Mouse (Mus musculus): Measurements from ENCODE around the gene Chid1.

Gene Chid1

DNA sequence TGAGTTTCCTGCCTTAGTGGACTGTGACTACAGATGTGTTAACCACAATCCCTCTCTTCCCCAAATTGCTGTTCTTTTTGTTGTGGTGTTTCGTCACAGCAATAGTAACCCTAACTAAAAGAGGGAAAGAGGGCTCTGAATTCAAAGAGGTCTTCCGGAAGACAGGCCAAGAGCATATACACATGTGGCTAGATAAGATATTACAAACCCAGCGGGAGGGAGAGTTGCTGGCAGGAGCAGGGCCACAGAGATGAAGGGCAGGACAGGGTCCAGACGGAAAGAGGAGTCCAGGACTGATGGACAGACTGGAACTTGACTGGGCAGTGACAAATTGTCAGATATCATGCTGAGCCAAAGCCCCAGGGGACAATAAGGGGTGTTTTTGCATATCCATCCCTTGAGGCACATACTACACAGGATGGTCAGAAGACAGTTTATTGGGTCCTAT is 18.7 kb upstream of the Chid1 start:
- DNase-seq, result no peak

GRCm38 (mm10) chr7:141550464-141550863 is 10.8 kb upstream of the Chid1 start:
- DNase-seq, result no peak

DNA sequence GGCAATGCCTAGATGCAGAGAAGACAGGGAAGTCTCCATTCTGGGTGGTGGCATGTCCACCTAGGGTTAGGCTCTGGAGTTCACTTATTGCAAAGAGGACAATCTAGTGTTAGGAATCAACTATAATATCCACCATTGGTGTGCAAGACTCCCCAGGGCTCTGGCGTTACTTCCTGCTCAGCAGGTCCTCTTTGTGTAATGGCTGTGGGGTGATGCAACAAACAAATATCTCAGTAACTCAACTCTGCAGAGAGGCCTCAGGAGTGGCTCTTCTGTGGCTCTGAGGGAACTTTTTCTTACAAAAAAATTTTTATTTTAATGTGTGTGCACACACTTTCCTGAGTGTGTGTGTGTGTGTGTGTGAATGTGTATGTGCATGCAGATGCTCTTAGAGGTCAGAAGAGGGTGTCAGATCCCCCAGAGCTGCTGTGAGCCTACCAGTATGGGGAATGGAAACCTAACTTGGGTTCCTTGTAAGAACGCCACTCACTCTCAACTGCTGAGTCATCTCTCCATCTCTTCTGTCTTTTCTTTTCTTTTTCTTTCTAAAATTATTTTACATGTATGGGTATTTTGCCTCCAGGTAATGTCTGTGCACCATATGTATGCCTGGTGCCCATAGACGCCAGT is 9.9 kb upstream of the Chid1 start:
- no peak for DNase-seq

DNA sequence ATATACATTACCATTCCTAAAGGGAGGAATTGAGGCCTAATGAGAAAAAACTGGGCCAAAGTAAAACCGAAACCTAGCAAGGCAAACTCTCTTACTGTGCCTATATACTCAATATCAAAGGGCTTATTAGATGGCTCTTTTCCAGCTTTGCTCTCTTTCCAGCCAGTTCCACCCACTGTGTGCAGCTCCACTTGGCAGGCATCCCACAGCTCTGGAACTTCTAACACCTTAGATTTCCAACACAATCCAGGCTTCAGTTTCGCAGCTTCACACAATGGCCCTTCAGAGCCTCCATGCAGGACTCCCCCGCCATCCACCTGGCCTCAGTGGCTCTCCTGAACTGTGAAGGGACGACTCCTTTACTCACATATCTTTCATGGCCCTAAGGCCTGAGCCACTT is 5.0 kb upstream of the Chid1 start:
- DNase-seq, result no peak

DNA sequence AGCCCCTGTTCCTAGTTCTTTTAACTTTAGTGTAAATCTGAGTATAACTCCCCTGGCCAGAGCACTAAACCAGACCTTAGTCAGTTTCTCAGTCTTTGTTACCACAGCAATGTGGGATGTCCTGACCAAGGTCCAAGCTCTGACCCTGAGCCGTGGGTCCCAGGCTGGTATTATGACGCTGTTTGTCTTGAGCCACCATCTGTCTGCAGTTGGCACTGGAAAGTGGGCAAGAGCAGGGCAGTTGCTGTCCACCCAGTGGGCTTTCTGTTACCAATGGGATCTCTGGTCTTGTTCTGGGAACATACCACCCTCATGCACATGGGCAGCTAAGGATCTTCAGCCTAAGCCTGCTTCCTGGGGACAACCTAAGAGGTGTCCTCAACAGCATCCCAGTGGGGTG is 2.9 kb upstream of the Chid1 start:
- DNase-seq, result no peak

DNA sequence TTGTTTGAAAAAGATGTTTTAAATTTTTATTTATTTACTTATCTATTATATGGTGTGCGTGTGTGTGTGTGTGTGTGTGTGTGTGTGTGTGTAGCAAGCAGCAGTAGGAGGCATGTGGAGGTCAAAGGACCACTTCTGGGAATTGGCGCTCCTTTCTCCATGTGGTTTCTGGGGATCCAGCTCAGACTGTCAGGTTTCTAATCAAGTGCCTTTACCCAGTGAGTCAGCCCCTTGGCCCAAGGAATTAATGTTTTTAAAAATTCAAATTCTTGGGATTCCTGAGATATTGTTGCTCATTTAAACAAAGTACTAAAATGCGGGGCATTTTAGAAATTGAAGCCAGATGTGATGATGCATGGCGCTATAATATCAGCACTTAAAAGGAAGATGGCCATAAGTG is 2.0 kb upstream of the Chid1 start:
- DNase-seq, result no peak

DNA sequence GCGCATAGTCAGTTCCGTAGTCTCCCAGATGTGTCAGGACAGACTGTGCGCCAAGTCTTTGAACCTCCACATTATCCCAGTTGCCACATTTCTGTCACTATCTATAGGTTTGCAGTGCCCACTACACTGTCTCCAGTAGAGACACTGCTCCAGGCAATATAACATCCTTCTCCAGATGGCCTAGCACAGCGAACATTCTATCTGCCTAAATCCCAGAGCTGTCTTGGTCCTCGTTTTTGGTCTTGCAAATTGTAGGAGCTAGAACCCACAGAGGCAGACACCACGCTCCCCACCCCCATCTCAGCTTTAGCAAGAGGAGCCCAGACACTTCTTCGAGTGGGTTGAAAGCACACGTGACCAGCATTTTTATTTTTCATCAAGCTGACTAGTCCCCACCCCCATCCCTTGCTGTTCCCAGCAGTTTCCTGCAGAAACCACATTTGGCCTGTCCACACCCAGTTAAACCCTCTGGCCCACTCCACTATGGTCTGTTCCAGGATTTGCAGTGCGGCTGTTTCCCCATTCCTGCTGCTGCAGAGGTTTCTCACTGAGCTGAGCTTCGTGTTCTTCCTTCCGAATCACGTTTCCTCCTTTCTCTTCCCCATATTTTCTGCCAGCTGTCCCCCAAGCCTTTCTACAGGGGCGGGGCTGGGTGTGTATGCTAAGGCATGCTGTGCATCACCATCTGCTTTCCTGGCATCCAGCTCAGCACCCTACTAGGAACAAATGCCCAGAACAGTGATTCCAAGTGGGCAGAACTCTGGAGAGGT is 840 bp upstream of the Chid1 start:
- no peak for DNase-seq

- no peak for DNase-seq
Measured at GRCm38 (mm10) chr7:141538852-141539555, 653 bp downstream of the Chid1 start.

GRCm38 (mm10) chr7:141535570-141535969 is 4.1 kb downstream of the Chid1 start:
- no peak for DNase-seq

GRCm38 (mm10) chr7:141525580-141525925 is 14.1 kb downstream of the Chid1 start:
- no peak for DNase-seq

GRCm38 (mm10) chr7:141524760-141525579 is 14.7 kb downstream of the Chid1 start:
- DNase-seq, result peak; percentile 80

GRCm38 (mm10) chr7:141524271-141524670 is 15.4 kb downstream of the Chid1 start:
- no peak for DNase-seq

DNA sequence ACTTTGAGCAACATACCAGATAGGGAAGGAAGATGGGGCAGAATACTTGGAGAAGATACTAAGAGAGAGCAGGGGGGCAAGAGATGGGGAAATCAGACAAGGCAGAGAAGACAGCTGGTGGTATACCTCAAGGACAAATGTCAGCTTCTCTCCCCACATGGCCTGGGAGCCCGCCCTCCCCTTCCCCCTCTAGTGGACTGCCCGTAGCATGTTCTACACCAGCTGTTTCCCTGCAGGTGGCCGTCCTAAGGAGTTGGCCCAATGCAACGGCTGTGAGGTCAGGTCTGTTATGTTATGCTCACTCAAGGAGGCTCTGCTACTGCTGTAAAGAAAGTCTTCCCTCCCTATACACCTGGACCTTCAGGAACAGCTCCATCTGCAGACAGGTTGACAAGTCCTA is 16.6 kb downstream of the Chid1 start:
- DNase-seq, result no peak

GRCm38 (mm10) chr7:141519795-141520194 is 19.9 kb downstream of the Chid1 start:
- no peak for DNase-seq

DNA sequence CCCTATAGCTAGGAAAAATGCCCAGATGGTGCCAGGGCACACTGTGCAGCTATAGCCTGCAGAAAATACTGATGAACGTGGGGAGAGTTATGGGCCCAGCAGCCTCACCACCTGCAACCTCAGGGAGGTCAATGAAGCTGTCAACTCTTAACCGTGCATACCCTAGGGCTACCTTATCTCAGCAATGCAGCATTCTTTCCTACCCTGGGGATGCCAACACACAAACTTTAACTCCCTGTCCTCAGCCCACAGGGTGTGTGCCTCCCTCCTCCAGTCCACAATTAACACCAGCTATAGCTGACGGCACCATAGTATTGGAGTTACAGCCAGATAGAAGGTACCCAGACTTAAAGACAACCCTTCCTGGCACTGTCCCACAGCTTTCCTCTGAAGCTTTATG is 20.7 kb downstream of the Chid1 start:
- DNase-seq, result no peak

DNA sequence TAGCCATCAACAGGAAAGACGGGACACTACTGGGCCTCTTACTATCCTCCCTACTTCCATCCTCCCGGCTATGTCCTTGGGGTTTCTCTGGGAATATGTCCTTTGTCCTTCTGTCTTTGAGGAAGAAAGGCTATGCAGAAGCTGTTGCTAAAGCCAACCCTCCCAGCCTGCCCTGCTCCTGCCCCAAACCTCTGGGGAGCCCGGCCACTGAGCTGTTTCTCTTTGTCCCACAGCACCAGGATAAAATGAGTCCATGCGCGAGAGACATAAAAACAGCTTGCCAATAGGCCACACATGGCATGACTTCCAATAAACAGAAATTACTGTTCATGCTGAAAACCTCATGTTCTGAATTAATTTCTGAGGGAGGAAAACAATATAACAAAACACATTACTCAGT is 21.4 kb downstream of the Chid1 start:
- DNase-seq, result no peak

DNA sequence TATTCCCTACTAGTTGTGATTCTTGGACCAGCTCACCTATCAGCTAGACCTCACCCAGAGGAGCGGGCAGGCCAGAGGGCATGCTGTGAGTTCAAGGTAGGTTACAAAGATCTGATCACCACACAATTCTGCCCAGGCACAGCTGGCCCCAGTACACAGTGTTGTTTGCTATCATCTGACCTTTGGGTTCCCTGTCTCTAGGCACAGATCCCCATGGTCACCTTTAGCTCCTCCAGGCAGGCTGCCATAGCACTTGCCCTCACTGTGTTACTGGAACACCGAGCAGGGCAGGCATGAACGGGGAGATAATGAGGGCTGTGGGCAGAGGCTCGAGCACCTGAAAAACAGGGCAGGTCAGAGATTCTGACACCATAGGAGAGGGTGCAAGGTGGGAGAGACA is 22.0 kb downstream of the Chid1 start:
- DNase-seq, result no peak

DNA sequence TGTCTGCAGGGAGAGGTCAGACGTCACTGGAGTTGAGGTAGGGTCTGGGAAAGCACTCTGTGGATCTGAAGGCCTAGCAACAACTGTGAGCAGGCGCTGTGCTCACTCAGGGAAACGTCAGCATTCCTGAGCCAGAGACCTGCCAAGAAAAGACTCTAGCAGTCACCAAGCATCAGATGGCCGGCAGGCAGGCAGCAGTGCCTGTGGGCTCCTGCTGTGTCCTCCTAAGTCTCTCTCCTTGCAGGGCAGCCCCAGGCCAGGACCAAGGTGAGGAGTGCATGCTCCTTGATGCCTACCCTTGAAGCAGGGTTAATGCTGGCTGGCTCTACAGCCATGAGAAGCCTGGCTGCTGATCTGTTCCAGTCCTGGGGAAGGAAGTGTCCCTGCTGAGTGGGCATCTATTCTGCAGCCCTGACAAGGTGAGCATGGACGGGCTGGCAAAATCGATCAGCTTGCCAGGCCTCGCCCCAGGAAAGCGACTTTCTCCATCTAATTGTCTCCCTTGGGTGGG is 28.9 kb downstream of the Chid1 start:
- DNase-seq, result no peak

DNA sequence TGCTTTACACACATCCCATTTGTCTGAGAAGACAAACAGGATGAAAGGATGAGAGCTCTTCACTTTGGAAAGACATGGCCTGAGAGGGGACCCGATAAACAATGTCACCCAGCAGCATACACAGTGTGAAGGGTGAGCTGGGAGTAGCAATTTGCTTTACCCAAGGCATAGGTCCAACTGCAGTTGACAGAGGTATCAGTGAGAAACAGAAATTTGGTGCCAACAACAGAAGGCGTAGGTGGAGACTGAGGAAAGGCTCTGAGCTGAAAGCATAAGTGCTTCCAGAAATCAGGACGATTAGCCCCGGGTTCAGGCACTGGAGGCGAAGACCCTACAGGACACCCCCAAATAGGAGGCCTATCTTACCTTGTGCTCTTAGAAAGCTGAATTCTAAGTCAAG is 29.5 kb downstream of the Chid1 start:
- DNase-seq, result no peak

GRCm38 (mm10) chr7:141508160-141508559 is 31.5 kb downstream of the Chid1 start:
- DNase-seq, result no peak

- DNase-seq, result no peak
Measured at GRCm38 (mm10) chr7:141506278-141506677, 33.4 kb downstream of the Chid1 start.

- DNase-seq, result no peak
Measured at GRCm38 (mm10) chr7:141502556-141502905, 37.1 kb downstream of the Chid1 start.
